Mouse (Mus musculus): ENCODE data around the gene Adamtsl1.

The Adamtsl1 gene

DNA sequence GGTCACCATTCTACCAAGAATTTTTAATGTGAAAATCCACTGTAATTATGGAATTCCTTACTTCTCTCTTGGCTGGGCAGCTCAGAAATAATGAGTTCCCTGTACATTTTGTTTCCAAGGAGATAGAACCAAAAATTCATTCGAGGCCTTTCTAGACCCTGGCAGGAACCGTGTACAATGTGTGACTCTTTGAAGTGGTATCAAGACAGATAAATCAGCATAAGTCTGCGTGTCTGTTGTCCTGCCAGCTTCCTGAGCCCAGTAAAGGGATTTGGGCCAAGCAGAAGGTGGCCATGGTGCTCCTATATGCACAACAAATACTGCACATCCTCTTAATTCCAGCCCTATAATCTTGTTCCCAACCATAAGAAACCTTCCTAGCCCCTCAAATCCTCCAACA is 887.1 kb downstream of the Adamtsl1 start:
- in situ Hi-C loops (cut with MboI, MseI): no loop called here

DNA sequence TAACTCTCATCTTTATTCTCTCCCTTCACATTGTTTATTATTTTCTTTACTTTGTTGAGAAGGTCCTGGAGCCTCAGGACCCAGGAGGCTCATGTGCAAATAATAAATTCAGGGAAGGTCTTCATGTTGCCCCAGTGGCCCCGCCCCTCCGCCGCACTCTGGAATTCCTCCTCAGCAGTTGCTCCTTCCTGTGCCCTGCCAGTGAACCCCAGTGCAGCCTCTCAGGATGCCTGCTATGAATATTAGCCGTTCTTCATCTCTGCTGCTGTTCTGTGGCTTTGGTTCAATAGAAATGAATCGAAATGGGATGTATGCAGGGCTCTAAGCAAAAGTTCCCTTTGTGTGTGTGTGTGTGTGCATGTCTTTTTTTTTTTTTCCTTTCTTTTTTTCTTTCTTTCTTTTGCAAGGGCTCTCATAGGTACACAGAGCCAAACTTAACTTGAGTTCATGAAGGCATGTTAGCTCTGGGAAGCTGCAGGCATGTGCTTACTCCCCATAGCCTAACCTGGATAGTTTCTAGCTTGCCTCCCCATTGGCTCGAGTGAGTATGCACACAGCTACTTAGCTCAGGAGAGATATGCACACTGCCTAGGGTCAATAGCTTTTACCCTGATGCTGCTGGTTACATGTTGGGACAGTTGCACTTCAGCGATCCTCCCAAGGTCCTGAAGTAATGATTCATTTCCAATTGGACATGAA is 892.7 kb downstream of the Adamtsl1 start:
- in situ Hi-C loops (cut with MboI, MseI): no loop called here

- in situ Hi-C loops (cut with MboI, MseI): no loop called here
These were observed 893.2 kb downstream of the Adamtsl1 start for GRCm38 (mm10) chr4:86407200-86407527.

DNA sequence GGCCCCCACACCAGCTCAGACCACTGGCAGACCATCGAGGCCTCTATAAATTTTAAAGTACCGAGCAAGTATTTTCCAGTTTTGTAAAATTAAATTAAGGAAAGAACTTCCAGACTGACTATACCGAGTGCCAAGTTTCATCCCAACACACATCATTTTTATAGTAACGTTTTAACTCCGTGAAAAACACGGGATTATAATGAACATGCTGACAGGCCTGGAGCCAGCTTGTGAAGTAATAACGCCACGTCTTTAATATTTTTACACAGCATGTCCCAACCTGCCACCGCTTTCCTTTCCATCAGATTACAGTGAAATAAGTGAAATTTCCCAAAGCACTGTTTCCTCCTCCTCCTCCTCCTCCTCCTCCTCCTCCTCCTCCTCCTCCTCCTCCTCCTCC is 894.4 kb downstream of the Adamtsl1 start:
- in situ Hi-C loops (cut with MboI, MseI): no loop called here

- in situ Hi-C loops (cut with MboI, MseI): no loop called here
These were observed 897.0 kb downstream of the Adamtsl1 start for GRCm38 (mm10) chr4:86410946-86411345.

DNA sequence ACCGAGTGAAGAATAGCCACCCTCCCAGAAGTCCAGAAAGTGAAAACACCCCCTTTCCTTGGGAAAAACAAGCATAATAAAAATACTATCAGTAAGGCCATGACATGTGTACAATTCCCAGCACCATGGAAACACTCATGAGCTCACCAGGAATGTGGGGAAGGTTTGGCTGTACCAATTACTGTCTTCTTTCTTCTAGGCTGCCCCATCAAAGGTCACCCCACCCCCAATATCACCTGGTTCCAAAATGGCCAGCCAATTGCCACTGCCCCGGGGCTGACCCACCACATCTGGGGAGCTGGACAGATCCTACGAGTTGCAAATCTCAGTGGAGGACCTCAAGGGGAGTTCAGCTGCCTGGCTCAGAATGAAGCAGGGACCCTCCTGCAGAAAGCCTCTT is 899.4 kb downstream of the Adamtsl1 start:
- in situ Hi-C loops (cut with MboI, MseI): no loop called here

DNA sequence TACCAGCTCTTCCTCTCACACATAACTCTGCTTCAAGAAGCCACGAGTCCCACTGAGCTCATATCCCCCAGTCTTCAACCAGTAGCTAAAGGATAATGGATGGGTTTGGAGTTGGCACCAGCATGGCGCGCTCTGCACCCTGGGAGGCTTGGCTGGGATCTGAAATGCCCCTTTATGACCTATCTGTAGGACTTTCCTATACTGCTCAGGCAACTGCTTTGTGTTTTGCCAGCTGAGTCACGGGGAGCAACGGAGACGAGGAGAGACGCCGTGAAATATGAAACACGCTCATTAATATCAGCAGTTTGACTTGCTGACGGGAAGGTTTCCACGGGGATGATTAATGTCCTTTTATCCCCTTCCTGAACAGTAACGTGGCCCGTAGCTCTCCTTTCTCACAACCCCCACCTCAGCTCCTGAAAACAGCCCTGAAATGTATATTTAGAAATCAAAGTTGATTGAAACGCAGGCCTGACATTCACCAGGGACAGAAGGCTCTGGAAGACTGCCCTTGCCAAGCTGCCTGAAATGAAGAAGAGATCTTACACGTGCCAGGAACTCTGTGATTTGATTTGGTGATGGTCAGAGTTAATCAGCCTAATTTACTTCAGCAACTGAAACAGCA is 902.5 kb downstream of the Adamtsl1 start:
- in situ Hi-C loops (cut with MboI, MseI): no loop called here

DNA sequence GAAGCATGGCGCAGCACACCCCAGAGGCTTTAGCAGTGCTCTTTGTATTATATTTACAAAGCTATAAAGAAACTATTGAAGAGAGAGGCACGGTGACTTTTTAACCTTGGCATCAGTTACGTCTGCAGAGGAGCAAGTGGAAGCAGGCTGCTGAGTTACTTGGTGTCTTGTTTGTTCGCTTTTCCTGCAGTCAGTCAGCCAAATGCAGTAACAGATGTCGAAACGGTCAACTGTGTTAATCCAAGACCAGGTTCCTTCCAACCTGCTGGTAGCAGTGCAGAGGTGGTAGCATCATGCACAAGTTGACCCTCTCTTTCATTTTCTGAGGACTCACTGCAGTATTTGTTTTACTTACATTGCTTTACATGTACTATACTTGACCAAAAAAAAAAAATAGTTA is 908.6 kb downstream of the Adamtsl1 start:
- in situ Hi-C loops (cut with MboI, MseI): no loop called here

GRCm38 (mm10) chr4:86425581-86425980 is 911.6 kb downstream of the Adamtsl1 start:
- in situ Hi-C loops (cut with MboI, MseI): no loop called here

- in situ Hi-C loops (cut with MboI, MseI): no loop called here
These were observed 912.6 kb downstream of the Adamtsl1 start for GRCm38 (mm10) chr4:86426549-86426948.

DNA sequence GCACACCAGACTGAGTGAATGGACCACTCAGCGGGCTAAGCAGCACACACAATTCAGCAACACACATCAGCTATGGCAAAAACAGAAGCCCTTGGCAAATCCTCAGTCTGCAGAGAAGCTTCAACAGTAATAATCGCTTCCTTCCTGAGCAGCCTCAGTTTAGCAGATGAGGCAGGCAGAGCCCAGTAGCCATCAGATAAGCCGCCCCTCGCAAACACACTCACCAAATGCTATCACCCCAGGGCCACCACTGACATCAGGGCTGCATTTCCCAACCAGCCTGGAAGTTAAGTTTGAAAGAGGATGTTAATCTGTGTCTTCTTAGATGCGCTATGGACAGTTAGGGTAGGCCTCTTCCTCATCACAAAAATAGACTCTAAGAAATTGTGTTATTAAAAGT is 913.3 kb downstream of the Adamtsl1 start:
- in situ Hi-C loops (cut with MboI, MseI): no loop called here

DNA sequence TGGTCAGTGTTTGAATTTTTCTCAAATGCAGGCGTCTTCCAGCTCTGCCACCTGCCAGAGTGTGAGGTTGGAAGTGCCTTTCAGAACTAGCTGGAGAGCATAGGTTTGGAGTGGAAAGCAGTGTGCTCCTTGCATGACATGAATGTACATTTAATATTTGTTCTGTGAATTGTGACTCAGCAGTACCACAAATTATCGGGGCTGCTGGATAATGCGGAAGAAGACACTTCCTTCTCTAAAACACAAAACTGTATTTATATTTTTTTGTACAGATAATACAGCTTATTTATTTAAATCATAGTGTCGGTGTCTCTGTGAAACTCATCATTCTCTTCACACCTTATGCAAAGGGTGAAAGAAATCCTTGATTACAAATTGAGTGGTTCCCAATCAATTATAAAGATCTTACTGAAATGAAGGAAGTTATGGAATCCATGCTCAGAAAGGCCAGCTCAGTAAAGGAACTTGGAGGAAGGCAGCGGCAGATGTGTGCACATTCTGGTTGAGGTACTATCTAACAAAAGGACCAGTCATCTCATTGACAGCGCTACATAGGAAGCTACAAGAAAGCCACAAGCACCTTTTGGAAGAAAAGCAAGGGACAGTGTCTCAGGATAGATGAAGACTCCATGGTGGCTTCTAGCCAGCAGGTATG is 914.2 kb downstream of the Adamtsl1 start:
- in situ Hi-C loops (cut with MboI, MseI): no loop called here

GRCm38 (mm10) chr4:86435631-86436030 is 921.7 kb downstream of the Adamtsl1 start:
- in situ Hi-C loops (cut with MboI, MseI): no loop called here

GRCm38 (mm10) chr4:86436336-86436735 is 922.4 kb downstream of the Adamtsl1 start:
- in situ Hi-C loops (cut with MboI, MseI): no loop called here

- in situ Hi-C loops (cut with MboI, MseI): no loop called here
These were observed 936.5 kb downstream of the Adamtsl1 start for GRCm38 (mm10) chr4:86450468-86450867.

- in situ Hi-C loops (cut with MboI, MseI): no loop called here
These were observed 950.8 kb downstream of the Adamtsl1 start for GRCm38 (mm10) chr4:86464808-86465207.

Data from regulatory T cell (primary cell).